Mouse (Mus musculus) gastrocnemius, adult 2 months (tissue): ENCODE data around the gene Adgrd1. TPM values are rescaled to one million over a fixed set of nuclear protein-coding genes. Genes with fewer than 3 reads are reported as not detected.
"Not testable (repeated sequence)": the region's sequence is repeated elsewhere in the genome, so short reads cannot be mapped to it uniquely, and the experiment has no call there.

Experiments
- DNase-seq: peaks from one replicate; pipeline ENCODE4 v3.0.0; 2022
- H3K27ac ChIP-seq: fragments of 200-600 bp; 2 replicates; pipeline ENCODE4 v1.8.1; 2022; ENCODE audit warnings: mild to moderate bottlenecking
- H3K4me3 ChIP-seq: fragments of 200-600 bp; 2 replicates; pipeline ENCODE4 v1.8.1; 2022; ENCODE audit warnings: mild to moderate bottlenecking, moderate library complexity
- CTCF ChIP-seq: fragments of 200-600 bp; IDR thresholded peaks from 2 replicates; pipeline ENCODE4 v1.8.1; 2022; ENCODE audit warnings: antibody characterized with exemption, mild to moderate bottlenecking, moderate library complexity
- intact Hi-C: fragments of 180-260 bp; cut with DNase I; formaldehyde crosslinking; loops from one replicate; pipeline ENCODE4 v1.15.1; 2025
- total RNA-seq, 2 experiments: library from RNA; stranded (reverse); gene quantifications; 2 replicates each; pipeline ENCODE4 v1.2.3; 2021

Adgrd1 gene
- total RNA-seq, 2 experiments from 2014 or later: 5.6 to 6.0 TPM

DNA sequence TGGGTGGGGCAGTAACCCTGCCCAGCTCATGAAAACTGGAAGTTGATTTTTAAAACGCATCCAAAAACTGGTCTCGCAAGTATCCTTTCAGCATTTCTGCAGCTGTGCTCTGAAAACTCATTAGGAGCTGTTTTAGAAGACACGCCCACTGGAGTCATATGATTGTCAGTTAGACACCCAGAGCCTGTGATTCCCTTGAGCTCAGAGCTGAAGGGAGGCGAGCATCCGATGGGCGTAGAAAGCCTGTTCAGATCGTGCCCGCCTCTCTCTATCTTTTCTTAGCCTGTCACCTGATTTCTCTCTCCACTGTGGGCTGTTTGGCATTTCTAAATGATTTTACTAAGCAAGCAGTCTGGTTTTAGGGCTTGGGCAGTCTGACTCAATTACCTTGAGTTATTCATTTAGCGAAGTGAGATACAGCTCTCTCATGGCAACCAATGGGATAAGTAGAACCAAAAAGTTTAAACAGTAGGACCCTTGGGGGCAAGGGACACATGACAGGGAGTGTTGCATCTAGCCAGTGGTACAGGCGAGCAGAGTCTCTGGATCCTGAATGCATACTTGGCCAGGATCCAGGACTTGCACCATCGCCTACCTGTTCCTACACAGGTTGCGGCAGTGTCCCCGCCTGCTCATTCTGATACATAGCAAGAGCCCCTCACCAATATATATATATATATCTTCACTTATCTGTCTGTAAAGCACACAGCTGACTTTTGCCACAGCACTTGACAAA is 17.4 kb downstream of the Adgrd1 start:
- peak; percentile 41 for DNase-seq
- Histone ChIP-seq H3K4me3 (no peak overlapping the region), H3K27ac (peak overlapping the region; percentile 63)
- intact Hi-C loops: no loop called here
- no peak for TF ChIP-seq CTCF

DNA sequence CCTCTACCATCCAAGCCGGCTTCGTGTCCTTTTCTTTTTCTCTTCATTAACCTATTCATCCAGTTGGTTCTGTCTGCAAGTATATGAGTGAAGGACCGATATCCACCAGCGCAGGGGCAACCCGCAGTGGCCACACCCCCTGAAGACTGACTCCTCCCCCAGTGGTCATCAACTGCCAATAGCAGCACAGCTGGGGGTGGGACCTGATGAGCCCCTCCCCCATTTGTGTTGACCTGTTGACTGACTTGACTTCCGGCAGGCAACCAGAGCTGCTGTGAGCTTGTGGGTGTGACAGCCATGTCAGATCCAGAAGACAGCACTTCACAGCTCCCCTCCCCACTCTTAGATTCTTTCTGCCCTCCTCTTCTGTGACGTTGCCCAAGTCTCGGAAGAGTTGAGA is 19.7 kb downstream of the Adgrd1 start:
- no peak for TF ChIP-seq CTCF
- DNase-seq: no peak
- Histone ChIP-seq H3K27ac (no peak overlapping the region), H3K4me3 (no peak overlapping the region)
- intact Hi-C loops: no loop called here

DNA sequence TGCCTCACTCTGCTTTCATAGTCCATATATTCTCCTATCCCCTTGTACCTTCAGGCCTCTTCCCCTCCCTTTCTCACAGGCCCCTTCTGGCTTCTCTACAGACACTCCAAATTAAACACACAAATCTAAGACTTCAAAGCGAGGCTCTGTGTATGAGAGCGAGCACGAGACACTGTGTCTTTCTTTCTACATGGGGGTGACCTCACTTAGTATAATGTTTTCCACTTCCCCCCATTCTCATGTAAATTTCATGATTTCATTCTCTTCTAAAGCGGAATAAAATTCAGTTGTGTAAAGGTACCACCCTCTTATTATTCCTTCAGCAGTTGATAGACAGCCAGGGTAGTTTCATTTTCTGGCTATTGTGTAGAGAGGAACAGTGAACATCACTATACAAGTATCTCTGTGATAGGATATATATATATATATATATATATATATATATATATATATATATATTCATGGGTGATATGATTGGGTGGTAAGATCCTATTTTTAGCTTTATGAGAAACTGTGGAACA is 21.1 kb downstream of the Adgrd1 start:
- TF ChIP-seq CTCF: no peak
- no peak for DNase-seq
- intact Hi-C loops: no loop called here

DNA sequence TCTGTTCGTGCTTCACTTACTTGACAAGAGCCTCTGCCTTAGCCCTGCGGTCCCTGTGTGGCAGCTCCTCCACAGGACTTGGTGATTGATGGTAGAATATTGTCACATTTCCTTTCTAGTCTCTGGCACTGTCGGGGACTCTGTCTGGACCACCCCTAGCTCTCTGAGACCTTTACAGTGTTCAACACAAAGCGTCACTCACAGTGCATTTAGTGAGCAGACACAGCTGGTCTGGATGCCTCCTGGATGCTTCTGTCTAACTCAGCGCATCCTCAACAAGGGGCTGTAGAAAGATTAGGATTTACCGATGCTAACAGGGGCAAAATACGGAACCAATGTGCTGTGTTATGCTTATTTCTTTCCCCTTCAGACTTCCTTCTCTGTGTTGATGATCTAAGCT is 22.0 kb downstream of the Adgrd1 start:
- Histone ChIP-seq H3K27ac (peak overlapping the region; percentile 50), H3K4me3 (no peak overlapping the region)
- DNase-seq: no peak
- no peak for TF ChIP-seq CTCF
- intact Hi-C loops: no loop called here

More for the DNA sequence above, 21.1 kb downstream of the Adgrd1 start:
- Histone ChIP-seq H3K4me3 (no peak overlapping the region), H3K27ac (no peak overlapping the region)

DNA sequence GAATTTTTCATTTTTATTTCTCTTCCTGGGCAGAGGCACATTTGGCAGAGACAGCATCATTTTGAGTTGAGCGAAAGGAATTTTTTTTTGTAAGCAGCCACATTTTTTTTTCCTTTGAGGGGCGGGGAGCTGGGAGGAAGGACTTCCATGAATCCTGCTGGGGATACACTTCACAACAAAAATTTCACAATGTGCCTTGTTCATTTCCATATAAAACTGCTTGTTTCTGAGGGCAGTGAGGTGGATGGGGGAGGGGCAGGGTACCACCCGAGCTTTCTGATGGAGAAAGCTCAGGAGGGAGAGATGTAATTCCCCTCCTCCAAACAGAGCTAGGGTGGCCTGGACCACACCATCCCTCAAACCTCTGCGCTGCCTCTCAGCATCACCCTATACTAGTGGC is 22.6 kb downstream of the Adgrd1 start:
- TF ChIP-seq CTCF: no peak
- DNase-seq: peak; percentile 47
- H3K4me3 ChIP-seq: no peak overlapping the region
- intact Hi-C loops: no loop called here
- peak overlapping the region; percentile 24; the same call in 1 of the 2 replicates for H3K27ac ChIP-seq

DNA sequence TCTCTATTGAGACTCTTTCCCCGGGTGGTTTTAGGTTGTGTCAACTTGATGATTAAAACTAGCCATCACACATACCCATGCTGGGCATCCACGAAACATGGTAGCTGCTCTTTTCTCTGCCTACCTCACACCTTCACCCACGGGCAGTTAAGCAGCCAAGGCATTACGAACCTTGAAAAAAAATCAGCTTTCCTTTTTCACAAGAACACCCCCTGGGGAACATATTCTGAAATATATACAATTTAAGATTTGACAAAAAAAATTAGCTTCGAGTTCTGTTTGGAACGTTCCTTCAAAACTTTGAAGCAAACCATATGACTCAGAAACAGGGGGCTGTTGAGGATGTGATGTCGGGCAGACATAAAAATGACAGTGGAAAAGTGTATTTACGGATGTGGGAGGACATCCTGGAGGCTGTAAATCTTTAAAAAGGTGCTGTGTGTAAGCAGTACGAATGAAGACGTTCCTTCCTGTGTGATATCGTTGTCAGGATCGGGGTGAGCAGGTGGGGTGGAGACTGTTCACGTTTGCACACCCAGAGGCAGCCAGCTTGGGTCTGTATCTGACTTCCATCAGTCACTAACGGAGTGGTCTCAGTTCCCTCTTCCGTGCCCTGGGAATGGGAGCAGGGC is 25.2 kb downstream of the Adgrd1 start:
- intact Hi-C loops: no loop called here
- DNase-seq: no peak
- Histone ChIP-seq H3K27ac (no peak overlapping the region), H3K4me3 (no peak overlapping the region)
- no peak for TF ChIP-seq CTCF

DNA sequence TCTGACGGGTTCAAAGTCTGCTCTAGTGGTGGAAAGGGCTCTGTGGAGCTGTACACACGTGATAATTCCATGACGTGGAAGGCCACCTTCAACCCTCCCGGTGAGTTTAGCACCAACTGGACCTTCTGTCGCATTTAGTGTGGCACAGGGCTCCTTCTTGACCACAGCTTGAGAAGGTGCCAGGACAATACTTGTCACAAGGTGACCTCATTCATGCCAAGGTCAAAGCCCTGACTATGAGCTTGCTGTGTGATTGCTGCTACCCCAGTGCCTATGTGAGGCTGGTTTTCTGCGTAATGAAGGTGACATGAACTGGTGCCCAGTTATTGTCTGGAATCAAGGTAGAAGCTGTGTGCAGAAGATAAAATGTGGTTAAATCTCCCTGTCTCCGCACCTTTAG is 25.9 kb downstream of the Adgrd1 start:
- Histone ChIP-seq H3K4me3 (no peak overlapping the region), H3K27ac (no peak overlapping the region)
- no peak for TF ChIP-seq CTCF
- intact Hi-C loops: no loop called here
- no peak for DNase-seq

DNA sequence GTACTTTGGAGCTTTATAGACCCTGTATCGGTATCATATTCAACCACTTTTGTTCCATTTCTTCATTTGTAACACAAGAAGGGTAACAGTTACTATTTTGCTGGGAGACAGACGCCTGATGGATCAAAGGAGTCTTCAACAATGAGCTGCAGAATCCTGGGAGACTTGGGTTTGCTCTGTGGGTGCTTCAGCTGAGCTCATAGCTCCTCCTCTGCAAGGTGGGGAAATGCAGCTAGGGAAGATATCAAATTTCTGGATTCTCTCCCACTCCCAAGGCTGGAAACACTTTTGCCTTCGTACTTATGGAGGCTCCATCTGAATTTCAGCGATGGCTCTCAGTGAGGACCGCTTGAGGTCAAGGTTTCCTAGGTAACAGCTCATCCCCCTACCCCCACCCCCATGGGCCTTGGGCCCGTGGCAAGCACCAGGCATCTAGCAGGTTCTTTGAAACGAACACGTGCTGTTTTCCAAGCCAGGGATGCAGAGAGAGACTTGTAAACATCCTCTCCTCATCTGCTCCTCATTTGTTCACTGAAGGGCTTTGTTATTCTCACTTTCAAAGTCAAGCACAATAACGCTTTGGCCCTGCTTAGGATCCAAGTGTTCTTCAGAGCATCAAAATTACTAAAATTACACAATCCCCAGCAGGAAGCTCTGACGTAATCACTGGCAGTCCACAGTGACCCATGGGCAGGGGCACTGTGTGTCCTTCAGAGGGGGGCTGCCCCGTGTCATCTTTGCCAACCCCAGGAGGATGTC is 27.7 kb downstream of the Adgrd1 start:
- no peak for TF ChIP-seq CTCF
- DNase-seq: peak; percentile 60

DNA sequence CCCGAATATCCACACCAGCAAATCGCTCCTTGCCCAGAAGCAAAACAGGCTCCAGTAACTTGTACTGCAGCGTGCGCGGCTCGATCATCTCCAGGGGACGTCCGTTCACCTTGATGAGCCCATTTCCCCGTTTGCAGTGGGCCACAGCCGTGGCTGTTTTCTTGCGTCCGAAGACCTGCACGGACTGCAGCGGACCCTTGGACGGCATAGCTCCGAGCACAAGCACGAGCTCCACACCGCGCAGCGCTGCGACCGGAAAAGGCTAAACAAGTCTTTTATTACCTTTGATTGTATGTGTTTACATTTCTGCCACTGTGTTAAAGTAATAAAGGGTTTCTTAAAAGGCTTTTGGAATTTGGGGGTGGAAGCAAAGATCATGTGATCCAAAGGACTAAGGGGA is 31.8 kb downstream of the Adgrd1 start:
- intact Hi-C loops: not testable (repeated sequence)

More for the DNA sequence above, 27.7 kb downstream of the Adgrd1 start:
- H3K4me3 ChIP-seq: no peak overlapping the region
- intact Hi-C loops: no loop called here
- peak overlapping the region; percentile 63 for H3K27ac ChIP-seq

DNA sequence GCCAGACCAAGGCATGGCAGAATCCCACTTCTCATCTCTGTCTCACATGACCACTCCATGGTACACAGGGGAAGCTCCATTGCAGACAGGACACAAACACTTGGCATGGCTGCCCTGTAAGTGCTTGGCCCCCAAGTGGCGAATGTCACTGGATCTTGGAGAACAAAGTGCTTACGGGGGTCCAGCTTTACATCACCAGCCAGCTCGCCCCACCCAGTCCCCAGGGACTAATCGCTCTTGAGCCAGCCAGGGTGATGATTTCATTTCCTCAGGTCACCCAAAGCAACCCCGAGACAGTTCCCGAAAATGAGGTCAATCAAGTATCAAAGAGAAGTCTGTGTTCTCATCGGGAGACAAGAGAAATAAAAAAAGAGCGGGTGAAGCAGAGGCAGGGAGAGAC is 33.8 kb downstream of the Adgrd1 start:
- TF ChIP-seq CTCF: no peak
- Histone ChIP-seq H3K4me3 (no peak overlapping the region), H3K27ac (peak overlapping the region; percentile 20; the same call in 1 of the 2 replicates)
- DNase-seq: peak; percentile 75
- intact Hi-C loops: no loop called here

More for the DNA sequence above, 31.8 kb downstream of the Adgrd1 start:
- not testable (repeated sequence) for H3K4me3 ChIP-seq, DNase-seq, H3K27ac ChIP-seq

DNA sequence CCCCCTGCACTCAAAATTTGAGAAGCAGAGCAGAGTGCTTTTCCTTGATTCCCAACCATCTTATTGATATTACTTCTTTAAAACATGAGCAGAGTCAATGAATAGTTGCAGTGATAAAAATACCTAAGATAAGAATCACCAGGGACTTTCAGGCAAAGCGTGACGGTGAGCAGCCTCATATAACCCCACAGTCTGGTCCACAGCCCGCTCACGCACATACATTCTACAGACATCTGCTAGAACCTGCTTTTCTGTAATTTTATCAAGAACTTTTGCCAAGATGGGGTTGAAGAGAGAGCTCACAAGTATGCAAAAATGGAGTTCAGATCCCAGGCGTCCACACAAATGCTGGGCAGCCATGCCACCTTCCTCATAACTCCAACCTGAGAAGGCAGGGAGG is 40.9 kb downstream of the Adgrd1 start:
- Histone ChIP-seq H3K27ac (no peak overlapping the region), H3K4me3 (no peak overlapping the region)
- intact Hi-C loops: no loop called here
- no peak for TF ChIP-seq CTCF
- DNase-seq: no peak

DNA sequence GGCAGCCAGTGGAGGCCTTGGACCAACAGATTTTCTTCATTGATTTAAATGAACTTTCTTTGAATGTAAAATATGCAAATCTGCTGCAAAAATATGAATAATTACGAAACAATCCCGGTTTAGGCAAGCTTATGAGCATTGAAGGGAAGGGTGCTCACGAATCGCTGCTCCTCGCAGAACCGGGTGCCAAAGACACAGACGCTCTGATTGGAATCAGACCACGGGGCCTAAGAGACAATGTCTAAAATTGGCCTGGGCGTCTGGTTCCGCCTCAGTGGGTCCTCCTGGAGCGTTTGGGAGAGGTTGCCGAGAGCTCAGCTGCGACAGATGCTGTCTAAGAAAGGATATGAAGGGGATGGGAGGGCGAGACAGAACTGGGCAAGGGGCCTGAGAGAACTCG is 42.0 kb downstream of the Adgrd1 start:
- intact Hi-C loops: no loop called here
- DNase-seq: peak; percentile 39
- H3K4me3 ChIP-seq: no peak overlapping the region

DNA sequence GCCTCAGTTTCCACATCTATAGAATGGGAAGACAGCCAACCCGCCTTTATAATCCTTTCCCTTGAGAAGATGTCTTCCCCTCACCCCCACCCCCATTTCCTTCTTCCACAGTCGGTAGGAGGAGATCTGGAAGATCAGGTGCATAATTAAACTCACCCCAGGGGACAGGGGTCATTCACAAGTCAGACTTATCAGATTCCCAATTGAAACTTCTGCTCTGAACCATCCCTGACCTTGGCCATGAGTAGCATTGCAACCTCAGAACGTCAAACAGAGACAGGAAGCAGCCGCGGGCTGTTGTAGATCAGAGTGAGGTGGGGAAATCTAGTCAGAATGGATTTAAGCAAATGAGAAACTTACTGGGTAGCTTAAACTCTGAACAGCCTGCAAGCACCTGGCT is 46.3 kb downstream of the Adgrd1 start:
- no peak for TF ChIP-seq CTCF
- no peak overlapping the region for H3K4me3 ChIP-seq
- H3K27ac ChIP-seq: no peak overlapping the region
- intact Hi-C loops: no loop called here
- no peak for DNase-seq

More for the DNA sequence above, 42.0 kb downstream of the Adgrd1 start:
- no peak overlapping the region for H3K27ac ChIP-seq
- TF ChIP-seq CTCF: no peak
